Mouse (Mus musculus) heart, embryonic 16.5 days (tissue): ENCODE measurements around the gene Spdef. TPM values are rescaled to one million over a fixed set of nuclear protein-coding genes. Genes with fewer than 3 reads are reported as not detected.

Experiments
- ATAC-seq: fragments of 200-750 bp; cut with Nextera tagmentation; replicated peaks from 2 replicates; pipeline ENCODE4 v1.8.0; 2017; ENCODE audit warnings: moderate number of reproducible peaks; ENCODE audit not compliant: insufficient read depth, low FRiP score; ENCODE audit errors: extremely low read depth
- H3K27ac ChIP-seq: fragments of 300-500 bp; sonication (generic); 2 replicates; pipeline ENCODE4 v1.5.1; 2014; ENCODE audit warnings: mild to moderate bottlenecking, low read length, control low read depth, moderate library complexity
- H3K27me3 ChIP-seq: fragments of 300-500 bp; sonication (generic); 2 replicates; pipeline ENCODE4 v1.6.1; 2014; ENCODE audit warnings: low read length, mixed read lengths; ENCODE audit not compliant: control insufficient read depth, insufficient read depth
- H3K36me3 ChIP-seq: fragments of 300-500 bp; sonication (generic); 2 replicates; pipeline ENCODE4 v1.6.1; 2014; ENCODE audit not compliant: control insufficient read depth, insufficient read depth
- H3K4me1 ChIP-seq: fragments of 300-500 bp; sonication (generic); 2 replicates; pipeline ENCODE4 v1.6.1; 2014; ENCODE audit warnings: low read length, mixed read lengths; ENCODE audit not compliant: control insufficient read depth, insufficient read depth
- H3K4me2 ChIP-seq: fragments of 300-500 bp; sonication (generic); 2 replicates; pipeline ENCODE4 v1.6.1; 2014; ENCODE audit warnings: low read depth, mild to moderate bottlenecking, control low read depth, low read length
- H3K4me3 ChIP-seq: fragments of 300-500 bp; sonication (generic); 2 replicates; pipeline ENCODE4 v1.5.1; 2014; ENCODE audit warnings: mild to moderate bottlenecking, control low read depth, low read length
- H3K9ac ChIP-seq: fragments of 300-500 bp; sonication (generic); 2 replicates; pipeline ENCODE4 v1.6.1; 2014; ENCODE audit warnings: low read length, control low read depth
- H3K9me3 ChIP-seq: fragments of 300-500 bp; sonication (generic); replicated peaks from 2 replicates; pipeline ENCODE4 v1.6.1; 2016; ENCODE audit warnings: low read length; ENCODE audit not compliant: control insufficient read depth
- WGBS: fragments of 180-500 bp; shearing (Covaris S2); extraction: QIAGEN DNeasy Blood & Tissue Kit; methylation state at CpG from one replicate; pipeline ENCODE4 v1.1.7; 2014; 5-methylcytosine and 5-hydroxymethylcytosine counted together
- polyA plus RNA-seq: library from polyadenylated mRNA; unstranded; fragments of >200 nt; fragmentation: Nextera tagmentation; extraction: Ambion mirVana; gene quantifications from 2 replicates; pipeline ENCODE4 v1.2.1, GENCODE M21; 2015

Spdef gene
- polyA plus RNA-seq, 1 experiment from 2014 or later: 0.39 TPM

DNA sequence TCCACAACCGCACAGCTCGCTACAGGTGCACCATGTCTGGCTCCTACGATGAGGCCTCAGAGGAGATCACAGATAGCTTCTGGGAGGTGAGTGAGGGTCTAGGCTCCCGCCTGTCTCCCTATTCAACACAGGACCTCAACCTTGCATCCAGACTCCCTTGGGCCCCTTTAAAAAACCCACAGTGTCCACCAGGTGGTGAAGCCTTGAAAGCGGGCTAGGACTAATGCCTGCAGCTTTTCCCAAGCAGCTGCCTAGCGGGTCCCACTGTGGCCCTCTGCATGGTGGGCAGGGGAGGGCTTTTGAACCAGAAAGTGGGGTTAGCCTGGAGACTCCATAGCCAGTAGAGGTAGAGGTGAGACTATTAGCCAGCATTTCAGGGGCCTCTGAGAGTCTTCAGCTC is 26.9 kb downstream of the Spdef start:
- no peaks in the 10 kb centered on the region; the same call in 1 of the 2 replicates for H3K27me3 ChIP-seq
- WGBS: 74% methylated on average over 6 of the region's 6 CpGs
- no peak for ATAC-seq
- no peak overlapping the region for H3K9ac ChIP-seq
- peaks cover 6% of the 10 kb centered on the region; the same call in 1 of the 2 replicates for H3K4me1 ChIP-seq
- no peak overlapping the region for H3K4me3 ChIP-seq
- peaks cover 9% of the 10 kb centered on the region; the same call in 1 of the 2 replicates for H3K9me3 ChIP-seq
- H3K4me2 ChIP-seq: no peak overlapping the region
- H3K27ac ChIP-seq: no peak overlapping the region
- no peaks in the 10 kb centered on the region for H3K36me3 ChIP-seq

DNA sequence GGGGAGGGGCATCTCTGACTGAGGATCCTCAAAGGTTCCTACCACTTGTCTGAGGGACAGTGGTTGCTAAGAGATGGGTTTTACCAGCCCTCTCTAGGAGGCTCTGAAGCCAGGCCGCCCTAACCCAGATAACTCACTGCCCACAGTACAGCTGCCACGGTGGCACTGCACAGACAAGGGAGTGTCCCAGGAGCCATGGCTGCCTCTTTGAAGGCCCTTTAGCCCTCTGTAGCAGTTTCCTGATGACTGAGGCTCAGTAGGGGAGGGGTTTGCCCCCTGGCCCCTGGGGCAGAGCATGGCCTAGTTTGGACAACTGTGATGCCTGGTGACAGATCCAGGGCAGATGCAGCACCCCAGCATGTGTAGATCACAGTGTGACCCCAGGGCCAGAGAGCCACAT is 27.9 kb downstream of the Spdef start:
- Histone ChIP-seq H3K9ac (no peak overlapping the region), H3K27me3 (no peaks in the 10 kb centered on the region; the same call in 1 of the 2 replicates), H3K36me3 (no peaks in the 10 kb centered on the region), H3K4me2 (no peak overlapping the region), H3K4me1 (peaks cover 6% of the 10 kb centered on the region; the same call in 1 of the 2 replicates), H3K4me3 (no peak overlapping the region), H3K9me3 (peaks cover 9% of the 10 kb centered on the region; the same call in 1 of the 2 replicates), H3K27ac (no peak overlapping the region)
- WGBS: 73% methylated on average over 2 of the region's 2 CpGs
- no peak for ATAC-seq

DNA sequence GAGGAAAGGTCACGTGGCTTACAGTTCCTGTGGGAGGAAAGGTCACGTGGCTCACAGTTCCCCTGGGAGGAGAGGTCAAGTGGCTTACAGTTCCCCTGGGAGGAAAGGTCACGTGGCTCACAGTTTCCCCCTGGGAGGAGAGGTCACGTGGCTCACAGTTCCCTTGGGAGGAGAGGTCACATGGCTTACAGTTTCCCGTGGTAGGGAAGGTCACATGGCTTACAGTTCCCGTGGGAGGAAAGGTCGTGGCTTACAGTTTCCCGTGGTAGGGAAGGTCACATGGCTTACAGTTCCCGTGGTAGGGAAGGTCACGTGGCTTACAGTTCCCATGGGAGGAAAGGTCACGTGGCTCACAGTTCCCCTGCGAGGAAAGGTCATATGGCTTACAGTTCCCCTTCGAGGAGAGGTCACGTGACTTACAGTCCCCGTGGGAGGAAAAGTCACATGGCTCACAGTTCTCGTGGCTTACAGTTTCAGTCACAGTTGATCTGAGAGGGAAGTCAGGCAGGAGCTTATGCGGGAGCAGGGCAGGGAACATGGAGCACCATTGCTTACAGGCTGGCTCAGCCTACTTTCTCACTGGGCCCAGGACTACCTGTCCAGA is 29.0 kb downstream of the Spdef start:
- Histone ChIP-seq H3K4me3 (no peak overlapping the region), H3K27me3 (no peaks in the 10 kb centered on the region), H3K9me3 (peaks cover 9% of the 10 kb centered on the region; the same call in 1 of the 2 replicates), H3K36me3 (no peaks in the 10 kb centered on the region), H3K27ac (no peak overlapping the region), H3K4me2 (no peak overlapping the region), H3K4me1 (peaks cover 6% of the 10 kb centered on the region; the same call in 1 of the 2 replicates), H3K9ac (no peak overlapping the region)
- ATAC-seq: no peak
- WGBS: 82% methylated on average over 17 of the region's 17 CpGs

DNA sequence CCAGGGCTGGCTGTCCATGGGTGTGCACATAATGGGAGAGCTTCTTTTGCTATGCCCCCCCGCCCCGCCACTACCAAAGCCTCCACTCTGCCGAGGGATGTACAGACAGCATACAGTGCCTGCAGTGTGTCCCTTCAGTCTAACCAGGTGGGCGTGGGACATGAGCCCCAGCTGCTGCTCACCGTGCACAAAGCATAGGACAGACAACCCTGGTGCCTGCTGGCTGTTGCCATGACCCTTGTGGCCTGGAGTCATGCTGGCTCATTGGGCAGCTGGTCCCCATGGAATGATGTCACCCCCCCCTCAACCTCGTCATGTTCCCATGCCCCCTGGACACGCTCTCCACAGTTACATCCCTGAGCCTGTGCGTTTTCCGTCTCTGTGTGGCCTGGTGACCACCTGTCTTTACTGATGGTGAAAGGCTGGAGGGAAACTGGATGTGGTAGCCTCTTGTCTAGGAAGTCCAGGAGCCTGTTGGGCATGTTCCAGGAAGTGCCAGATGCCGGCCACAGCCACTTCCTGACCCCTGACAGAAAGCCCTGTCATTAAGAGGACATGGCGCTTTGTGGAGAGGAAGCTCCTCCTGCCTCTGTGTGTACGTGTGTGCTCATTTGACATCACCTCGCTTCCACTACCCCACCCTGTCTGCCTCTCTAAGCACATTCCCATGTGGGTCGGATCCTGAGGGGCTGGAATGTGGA is 37.6 kb downstream of the Spdef start:
- H3K9ac ChIP-seq: no peak overlapping the region
- H3K4me3 ChIP-seq: no peak overlapping the region
- peaks cover 22% of the 10 kb centered on the region for H3K27me3 ChIP-seq
- WGBS: 57% methylated on average over 14 of the region's 14 CpGs
- no peak overlapping the region for H3K27ac ChIP-seq
- no peak for ATAC-seq
- no peaks in the 10 kb centered on the region for H3K36me3 ChIP-seq
- H3K4me2 ChIP-seq: no peak overlapping the region
- H3K4me1 ChIP-seq: no peaks in the 10 kb centered on the region
- H3K9me3 ChIP-seq: no peaks in the 10 kb centered on the region

DNA sequence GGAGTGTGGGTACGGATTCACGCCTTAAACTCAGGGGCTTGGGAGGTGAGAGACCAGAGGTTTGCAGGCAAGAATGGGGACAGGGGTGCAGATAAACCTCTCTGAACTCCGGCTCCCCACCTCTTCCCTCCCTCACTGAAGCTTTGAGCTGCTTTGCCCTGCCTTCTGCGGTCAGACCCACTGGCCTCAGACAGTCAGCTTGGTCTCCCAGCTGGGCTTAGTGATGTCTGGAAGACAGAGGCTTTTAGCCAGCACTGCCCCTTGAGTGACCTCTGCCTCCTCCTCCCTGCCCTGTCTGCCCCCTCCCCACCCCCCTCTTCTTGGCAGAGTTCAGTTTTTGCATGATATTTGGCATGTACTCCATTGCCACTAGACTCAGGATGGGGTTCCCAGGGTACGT is 42.4 kb downstream of the Spdef start:
- Histone ChIP-seq H3K4me1 (peaks cover 8% of the 10 kb centered on the region), H3K27me3 (peaks cover 55% of the 10 kb centered on the region)
- ATAC-seq: no peak

DNA sequence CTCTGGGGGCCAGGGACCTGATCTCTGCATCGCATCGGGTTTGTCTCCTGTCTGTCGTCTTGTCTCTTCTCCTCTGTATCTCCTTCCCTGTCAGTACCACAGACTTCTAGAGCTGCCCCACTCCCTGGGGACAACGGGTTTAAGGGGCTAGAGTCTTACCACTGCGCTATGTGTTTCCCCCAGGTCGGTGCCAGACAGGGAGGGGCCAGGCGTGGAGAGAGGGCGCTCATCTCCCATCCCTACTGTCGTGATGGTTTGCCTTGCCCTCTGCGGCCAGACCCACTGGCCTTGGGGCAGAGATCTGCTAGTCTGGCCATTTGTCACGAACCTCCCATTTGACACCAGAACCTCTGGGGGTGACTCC is 43.2 kb downstream of the Spdef start:
- no peak overlapping the region for H3K27ac ChIP-seq
- peak overlapping the region; percentile 32 for H3K4me3 ChIP-seq
- no peak overlapping the region for H3K9ac ChIP-seq
- peak overlapping the region; percentile 57 for H3K4me2 ChIP-seq
- WGBS: 5% methylated on average over 11 of the region's 11 CpGs
- no peaks in the 10 kb centered on the region for H3K9me3 ChIP-seq
- peaks cover 8% of the 10 kb centered on the region for H3K4me1 ChIP-seq
- ATAC-seq: no peak
- H3K27me3 ChIP-seq: peaks cover 55% of the 10 kb centered on the region
- H3K36me3 ChIP-seq: no peaks in the 10 kb centered on the region

More for the DNA sequence above, 42.4 kb downstream of the Spdef start:
- Histone ChIP-seq H3K27ac (no peak overlapping the region), H3K36me3 (no peaks in the 10 kb centered on the region), H3K4me2 (no peak overlapping the region), H3K4me3 (no peak overlapping the region), H3K9ac (no peak overlapping the region), H3K9me3 (no peaks in the 10 kb centered on the region)
- WGBS: 33% methylated on average over 5 of the region's 5 CpGs

DNA sequence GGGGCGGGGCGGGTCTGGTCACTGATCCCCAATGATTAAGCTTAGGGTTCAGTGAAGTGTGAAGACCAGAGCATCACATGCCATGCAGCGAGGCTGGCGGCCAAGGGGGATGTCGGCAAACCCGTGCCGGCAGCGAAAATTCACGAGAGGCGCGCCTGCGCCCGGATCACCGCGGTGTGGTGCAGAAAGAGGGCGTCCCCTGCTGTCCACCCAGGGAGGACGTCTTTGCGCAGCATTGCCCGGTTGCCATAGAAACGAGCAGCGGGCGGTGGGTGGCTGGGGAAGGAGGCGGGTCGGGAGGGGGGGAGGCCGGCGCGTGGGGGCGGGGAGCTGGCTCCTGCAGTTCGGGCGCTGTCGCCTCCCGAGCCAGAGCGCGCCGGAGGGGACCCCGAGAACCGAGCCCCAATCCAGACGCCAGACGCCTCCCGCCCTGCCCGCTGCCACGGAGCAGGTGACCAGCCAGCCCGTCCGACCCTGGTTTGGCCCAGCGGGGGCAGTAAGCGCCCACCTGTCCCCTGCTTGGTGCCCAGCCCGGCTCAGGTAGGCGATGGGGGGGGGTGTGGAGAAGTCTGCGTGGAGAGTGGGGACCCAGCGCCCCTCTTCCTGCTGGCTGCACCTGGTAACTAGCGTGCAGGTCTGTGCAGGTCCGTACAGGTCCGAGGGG is 43.7 kb downstream of the Spdef start:
- no peaks in the 10 kb centered on the region for H3K9me3 ChIP-seq
- H3K4me2 ChIP-seq: peak overlapping the region; percentile 57
- H3K27me3 ChIP-seq: peaks cover 55% of the 10 kb centered on the region
- 0 out of 2 replicates have a peak overlapping the region, but pooled peaks have one; percentile 28 for H3K9ac ChIP-seq
- H3K36me3 ChIP-seq: no peaks in the 10 kb centered on the region
- WGBS: under 1% methylated on average over 39 of the region's 53 CpGs
- no peak overlapping the region for H3K27ac ChIP-seq
- H3K4me1 ChIP-seq: peaks cover 8% of the 10 kb centered on the region
- 0 out of 2 replicates have a peak, but pooled peaks have one; percentile 18 for ATAC-seq
- H3K4me3 ChIP-seq: peak overlapping the region; percentile 32

DNA sequence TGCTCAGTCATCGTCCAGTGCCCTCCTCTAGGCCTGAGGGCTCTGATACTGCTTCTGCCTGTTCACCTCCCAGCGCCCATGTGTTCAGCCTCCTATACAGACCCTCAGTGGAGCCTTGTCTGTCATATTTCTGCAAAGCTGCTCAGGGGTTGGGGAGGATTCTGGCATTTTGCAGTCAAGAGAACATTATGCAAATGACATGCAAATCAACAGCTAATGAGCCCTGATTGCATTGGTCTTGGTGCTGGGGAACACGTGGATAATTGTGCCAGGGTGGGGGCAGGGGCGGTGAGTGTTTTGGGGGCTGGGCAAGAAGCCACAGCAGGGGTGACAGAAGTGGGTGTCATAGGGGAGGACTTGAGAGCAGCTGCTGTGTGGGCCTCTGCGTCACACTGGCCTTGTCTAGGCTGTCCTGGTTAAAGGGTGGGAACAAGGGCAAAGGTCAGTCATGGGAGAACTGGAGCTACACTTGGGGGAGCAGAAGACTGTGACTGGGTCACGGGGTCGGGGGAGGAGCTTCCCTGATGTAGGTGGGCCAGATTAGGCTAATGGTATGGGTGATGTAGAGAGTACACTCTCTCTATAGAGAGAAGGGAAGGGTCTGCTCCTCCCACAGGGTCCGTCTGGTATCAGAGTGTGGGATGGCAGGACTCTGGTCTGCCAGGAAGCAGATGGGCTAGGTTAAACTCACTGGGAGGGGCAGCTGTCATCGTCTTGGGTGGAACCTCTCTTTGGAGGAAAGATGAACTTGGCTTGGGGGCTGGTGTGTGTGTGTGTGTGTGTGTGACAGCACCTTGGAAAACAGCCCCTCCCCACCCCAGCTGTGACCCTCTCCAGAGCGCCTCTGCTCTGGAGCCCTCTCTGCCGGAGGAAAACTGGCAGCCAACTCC is 49.6 kb downstream of the Spdef start:
- no peak overlapping the region for H3K9ac ChIP-seq
- H3K36me3 ChIP-seq: no peaks in the 10 kb centered on the region
- no peak overlapping the region for H3K27ac ChIP-seq
- no peaks in the 10 kb centered on the region for H3K9me3 ChIP-seq
- peaks cover 15% of the 10 kb centered on the region for H3K27me3 ChIP-seq
- no peak for ATAC-seq
- 41% methylated on average over 11 of the region's 11 CpGs for WGBS
- no peak overlapping the region for H3K4me2 ChIP-seq
- no peak overlapping the region for H3K4me3 ChIP-seq
- H3K4me1 ChIP-seq: peaks cover 2% of the 10 kb centered on the region; the same call in 1 of the 2 replicates
